Mouse (Mus musculus) spleen, adult 2 months (tissue): ENCODE results near the gene 1700042G07Rik. TPM values are rescaled to one million over a fixed set of nuclear protein-coding genes. Genes with fewer than 3 reads are reported as not detected.

Experiments used
- DNase-seq, 2 experiments: peaks; one replicate each; pipeline versions ENCODE4 v3.0.0 to v3.0.0-alpha.2; 2012 to 2021; ENCODE audit warnings: low spot score in 2 of 2, low read depth in 1 of 2
- H3K27ac ChIP-seq: fragments of 200-500 bp; 2 replicates; pipeline ENCODE4 v1.5.1; 2012; ENCODE audit warnings: low read length, inconsistent platforms; ENCODE audit not compliant: insufficient read depth
- H3K27me3 ChIP-seq: fragments of 200-500 bp; 2 replicates; pipeline ENCODE4 v1.6.1; 2012; ENCODE audit warnings: mild to moderate bottlenecking, moderate library complexity, low read length, inconsistent platforms; ENCODE audit not compliant: control insufficient read depth, insufficient read depth
- H3K36me3 ChIP-seq: fragments of 200-500 bp; 2 replicates; pipeline ENCODE4 v1.6.1; 2012; ENCODE audit warnings: mild to moderate bottlenecking, low read length, inconsistent platforms; ENCODE audit not compliant: control insufficient read depth, insufficient read depth
- H3K4me1 ChIP-seq: fragments of 200-500 bp; 2 replicates; pipeline ENCODE4 v1.6.1; 2011; ENCODE audit warnings: inconsistent platforms; ENCODE audit not compliant: control insufficient read depth, insufficient read depth, insufficient read length
- H3K4me3 ChIP-seq: fragments of 200-500 bp; 2 replicates; pipeline ENCODE4 v1.5.1; 2011; ENCODE audit warnings: mild to moderate bottlenecking, inconsistent platforms; ENCODE audit not compliant: insufficient read depth, insufficient read length; ENCODE audit errors: extremely low read depth
- CTCF ChIP-seq: fragments of 200-500 bp; IDR thresholded peaks from 2 replicates; pipeline ENCODE4 v1.5.1; 2011; ENCODE audit warnings: mild to moderate bottlenecking, inconsistent platforms; ENCODE audit not compliant: insufficient read depth, insufficient read length, insufficient replicate concordance; ENCODE audit errors: extremely low read depth
- POLR2A ChIP-seq: fragments of 200-500 bp; IDR thresholded peaks from 2 replicates; pipeline ENCODE4 v1.6.1; 2011; ENCODE audit warnings: low read depth, low read length, inconsistent platforms
- WGBS: fragments of 180-500 bp; shearing (Covaris S2); methylation state at CpG from one replicate; pipeline ENCODE4 v1.1.7; 2018; 5-methylcytosine and 5-hydroxymethylcytosine counted together
- polyA plus RNA-seq: library from polyadenylated mRNA; depleted of rRNA; stranded (reverse); fragments of >200 nt; gene quantifications from 2 replicates; pipeline ENCODE4 v1.2.3, GENCODE M21; 2012; rRNA removed

The 1700042G07Rik gene
- polyA plus RNA-seq: not detected in 2 replicates

DNA sequence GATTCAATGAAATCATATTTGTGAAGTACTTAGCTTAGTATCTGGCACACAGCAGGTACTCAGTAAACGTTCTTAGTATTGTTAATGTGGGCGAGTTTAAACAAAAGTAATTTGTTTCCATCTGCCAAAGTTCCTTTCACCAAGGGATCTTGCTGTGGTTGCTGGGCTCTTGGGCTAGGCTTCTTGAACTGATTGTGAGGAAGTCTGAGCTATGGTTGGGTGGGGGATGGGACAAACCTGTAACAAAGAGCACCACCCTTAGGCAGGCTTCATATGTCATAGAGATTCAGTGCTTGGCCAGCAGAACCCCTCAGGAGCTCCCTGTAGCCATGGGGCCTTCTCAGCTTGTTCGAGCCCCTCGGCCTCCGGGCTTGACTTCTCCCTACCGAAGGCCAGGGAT, at the start of gene 1700042G07Rik, which contains the start of gene Gm49337:
1700042G07Rik (plus strand) TSS at position 301 of the 400 bp plus-strand sequence.
Gm49337 (plus strand) TSS at position 313 of the 400 bp plus-strand sequence.
- H3K4me3 ChIP-seq: no peak within 1 kb of the TSS
- H3K36me3 ChIP-seq: no peaks in the 10 kb centered on the region
- no peaks in the 10 kb centered on the region for H3K27me3 ChIP-seq
- no peak for DNase-seq
- H3K27ac ChIP-seq: no peak within 1 kb of the TSS
- 88% methylated on average over 6 of the region's 6 CpGs for WGBS
- TF ChIP-seq CTCF: no peak
- TF ChIP-seq POLR2A: no peak
- peaks cover 17% of the 10 kb centered on the region; the same call in 1 of the 2 replicates for H3K4me1 ChIP-seq

DNA sequence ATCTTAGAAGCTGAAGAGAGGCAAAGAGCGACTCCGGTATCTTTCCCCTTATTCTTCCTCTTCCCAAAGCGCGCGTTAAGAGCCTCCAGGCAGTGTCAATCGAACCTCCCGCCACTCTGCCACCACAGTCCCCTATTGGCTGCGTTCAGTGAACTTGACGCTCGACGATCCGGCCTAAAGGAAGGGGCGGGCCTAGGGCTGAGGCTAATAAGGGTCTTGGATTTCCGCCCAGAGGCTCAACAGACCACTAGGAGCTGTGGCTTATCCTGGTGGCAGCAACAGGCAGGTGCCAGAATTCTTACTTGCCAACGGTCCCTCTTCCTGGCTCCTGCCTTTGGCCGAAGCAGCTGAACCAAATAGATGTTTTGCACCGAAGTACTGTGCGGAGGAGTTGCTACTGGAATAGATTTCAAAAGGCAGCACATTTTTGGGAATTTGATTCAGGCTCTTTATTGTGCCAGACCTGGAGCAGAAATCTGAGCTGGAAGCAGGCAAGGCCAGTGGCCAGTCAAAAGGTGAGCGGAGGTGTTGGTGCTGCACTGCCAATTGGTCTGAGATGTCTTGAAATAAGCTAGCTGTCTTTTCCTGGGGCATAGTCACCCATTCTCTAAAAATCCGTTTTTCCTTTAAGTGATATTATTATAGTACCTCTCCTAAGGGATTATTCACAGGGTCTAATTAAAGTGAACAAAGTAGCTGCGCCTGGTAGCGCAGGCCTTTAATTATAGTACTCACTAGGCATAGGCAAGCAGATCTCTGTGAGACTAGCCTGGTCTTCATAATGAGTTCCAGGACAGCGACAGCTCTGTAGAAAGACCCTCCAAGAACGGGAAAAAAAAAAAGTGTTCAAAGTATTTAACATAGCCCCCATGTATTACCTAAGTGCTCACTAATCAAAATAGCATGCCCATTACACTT, 49.3 kb upstream of the 1700042G07Rik start, which contains the start of the genes Rad54l and Pomgnt1:
Rad54l (minus strand) TSS at position 89 of the 918 bp plus-strand sequence.
Pomgnt1 (plus strand) TSS at position 239 of the 918 bp plus-strand sequence.
- Histone ChIP-seq H3K27ac (no peak within 1 kb of the TSS), H3K27me3 (no peaks in the 10 kb centered on the region), H3K36me3 (no peaks in the 10 kb centered on the region), H3K4me3 (peak within 1 kb of the TSS; percentile 87), H3K4me1 (peaks cover 6% of the 10 kb centered on the region; the same call in 1 of the 2 replicates)
- DNase-seq: peak; percentile 54 to 72
- WGBS: 5% methylated on average over 24 of the region's 24 CpGs
- no peak for TF ChIP-seq POLR2A
- TF ChIP-seq CTCF: no peak

DNA sequence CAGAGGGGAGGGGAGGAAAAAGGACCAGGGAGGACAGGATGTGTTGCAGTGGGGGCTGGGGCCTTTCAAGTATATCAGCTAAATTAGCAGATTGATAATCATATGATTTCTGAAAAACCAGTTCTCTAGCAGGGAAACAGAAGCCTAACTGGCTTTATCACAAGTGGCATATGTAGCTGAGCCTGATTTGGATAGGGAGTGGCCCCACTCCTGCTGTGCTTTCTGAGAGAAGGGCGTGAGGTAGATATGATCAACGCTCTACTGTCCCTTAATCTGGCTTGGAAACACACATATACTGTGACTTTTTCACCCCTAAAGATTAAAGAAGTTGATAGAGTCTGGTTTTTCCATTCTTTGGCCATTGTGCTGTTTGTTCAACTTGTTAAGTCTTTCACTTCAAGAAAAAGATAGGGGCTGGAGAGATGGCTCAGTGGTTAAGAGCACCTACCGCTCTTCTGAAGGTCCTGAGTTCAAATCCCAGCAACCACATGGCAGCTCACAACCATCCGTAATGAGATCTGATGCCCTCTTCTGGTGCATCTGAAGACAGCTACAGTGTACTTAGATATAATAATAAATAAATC, 47.3 kb upstream of the 1700042G07Rik start:
- H3K4me1 ChIP-seq: peaks cover 6% of the 10 kb centered on the region; the same call in 1 of the 2 replicates
- 87% methylated on average over 4 of the region's 4 CpGs for WGBS
- no peak overlapping the region for H3K27ac ChIP-seq
- no peak for TF ChIP-seq CTCF
- no peak for TF ChIP-seq POLR2A
- DNase-seq: no peak
- H3K4me3 ChIP-seq: no peak overlapping the region
- no peaks in the 10 kb centered on the region for H3K36me3 ChIP-seq
- H3K27me3 ChIP-seq: no peaks in the 10 kb centered on the region

DNA sequence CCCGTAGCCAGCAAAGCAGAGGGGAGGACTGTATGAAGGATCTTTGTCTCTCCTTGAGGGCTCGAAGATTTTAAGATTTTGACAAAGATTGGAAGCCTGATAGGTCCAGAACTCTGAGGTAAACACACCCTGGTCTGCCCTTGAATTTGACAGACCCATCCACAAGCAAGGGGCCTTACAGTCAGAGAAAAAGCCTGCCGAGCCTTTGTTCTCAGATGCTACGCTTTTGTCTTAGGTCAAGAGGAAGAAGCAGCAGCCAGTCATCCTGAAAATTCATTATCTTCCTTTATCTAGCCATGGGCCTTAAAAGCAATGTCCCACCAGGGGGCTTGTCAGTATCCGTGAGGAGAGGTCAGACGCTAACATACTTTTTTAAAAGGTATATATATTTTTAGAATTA, 45.2 kb upstream of the 1700042G07Rik start:
- DNase-seq: no peak
- no peak overlapping the region for H3K27ac ChIP-seq
- no peaks in the 10 kb centered on the region for H3K36me3 ChIP-seq
- H3K4me1 ChIP-seq: peaks cover 3% of the 10 kb centered on the region; the same call in 1 of the 2 replicates
- WGBS: 90% methylated on average over 6 of the region's 6 CpGs
- H3K27me3 ChIP-seq: no peaks in the 10 kb centered on the region
- no peak for TF ChIP-seq CTCF
- H3K4me3 ChIP-seq: no peak overlapping the region

DNA sequence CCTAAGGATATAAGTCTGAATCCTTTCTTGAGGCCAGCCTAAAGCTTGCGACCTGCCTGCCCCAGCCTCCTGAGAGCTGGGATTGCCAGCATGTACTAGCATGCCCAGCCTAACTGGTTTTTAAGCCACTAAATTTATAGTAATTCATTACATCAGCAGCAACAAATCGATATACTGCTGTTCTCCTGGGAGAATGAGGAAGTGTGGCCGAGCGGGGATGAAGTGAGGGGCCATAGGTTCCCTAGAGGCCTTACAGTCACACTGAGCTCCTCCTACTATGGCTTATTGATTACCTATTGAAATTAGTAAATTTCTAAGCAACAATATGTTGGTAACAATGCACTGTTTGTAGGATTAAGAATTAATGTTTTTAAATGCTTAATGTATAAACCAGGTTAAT, 40.0 kb upstream of the 1700042G07Rik start:
- TF ChIP-seq POLR2A (no peak), CTCF (no peak)
- Histone ChIP-seq H3K36me3 (no peaks in the 10 kb centered on the region), H3K4me1 (peaks cover 4% of the 10 kb centered on the region; the same call in 1 of the 2 replicates), H3K4me3 (no peak overlapping the region), H3K27ac (no peak overlapping the region), H3K27me3 (no peaks in the 10 kb centered on the region)
- WGBS: 49% methylated on average over 4 of the region's 4 CpGs
- no peak for DNase-seq

DNA sequence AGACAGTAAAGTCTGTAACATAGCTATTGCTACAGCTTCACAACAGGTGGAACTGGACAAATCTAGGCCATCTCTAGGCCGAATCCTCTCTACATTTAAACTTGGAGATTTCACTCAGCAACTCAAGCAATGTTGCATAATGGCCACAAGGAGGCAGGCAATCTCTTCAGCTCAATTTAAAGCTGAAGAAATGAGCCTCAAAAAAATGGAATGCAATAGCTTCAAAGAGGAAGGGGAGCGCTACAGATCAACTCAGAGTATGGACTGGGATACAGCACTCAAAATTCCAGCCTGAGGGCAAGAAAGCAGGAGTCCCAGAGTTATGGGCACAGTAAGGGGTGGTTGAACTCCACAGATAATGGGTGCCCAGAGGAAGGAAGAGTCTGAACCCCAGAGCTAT, 38.2 kb upstream of the 1700042G07Rik start:
- H3K4me1 ChIP-seq: peaks cover 4% of the 10 kb centered on the region; the same call in 1 of the 2 replicates
- no peak overlapping the region for H3K4me3 ChIP-seq
- DNase-seq: no peak
- TF ChIP-seq CTCF (peak; percentile 18; the same call in 1 of the 2 replicates), POLR2A (no peak)
- H3K27me3 ChIP-seq: no peaks in the 10 kb centered on the region
- 44% methylated on average over 2 of the region's 2 CpGs for WGBS
- H3K27ac ChIP-seq: no peak overlapping the region
- no peaks in the 10 kb centered on the region for H3K36me3 ChIP-seq
